Mouse (Mus musculus): ENCODE data around the gene Tmem237. TPM values are rescaled to one million over a fixed set of nuclear protein-coding genes. Genes with fewer than 3 reads are reported as not detected.

Gene Tmem237
- polyA plus RNA-seq, 1 experiment: 34.6 TPM

DNA sequence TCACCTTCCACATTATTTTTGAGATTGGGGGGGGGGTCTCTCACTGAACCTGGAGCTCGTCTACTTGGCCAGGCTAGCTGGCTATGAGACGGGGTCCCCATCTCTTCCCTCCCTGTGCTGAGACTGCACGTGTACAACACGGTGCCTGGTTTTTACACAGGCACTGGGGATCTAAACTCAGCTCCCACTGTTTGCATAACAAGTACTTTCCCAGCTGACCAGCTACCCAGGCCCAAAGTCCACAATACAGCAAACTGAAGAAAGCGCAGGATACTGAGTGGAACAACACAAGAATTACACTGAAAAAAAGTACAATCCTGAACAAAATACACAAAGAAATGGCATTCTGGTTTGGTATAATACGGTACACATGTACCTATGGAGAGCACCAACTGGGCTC, 18.1 kb downstream of the Tmem237 start:
- DNase-seq (ENCODE audit: extremely low spot score in 1 of 2, low spot score in 1 of 2): no peak

DNA sequence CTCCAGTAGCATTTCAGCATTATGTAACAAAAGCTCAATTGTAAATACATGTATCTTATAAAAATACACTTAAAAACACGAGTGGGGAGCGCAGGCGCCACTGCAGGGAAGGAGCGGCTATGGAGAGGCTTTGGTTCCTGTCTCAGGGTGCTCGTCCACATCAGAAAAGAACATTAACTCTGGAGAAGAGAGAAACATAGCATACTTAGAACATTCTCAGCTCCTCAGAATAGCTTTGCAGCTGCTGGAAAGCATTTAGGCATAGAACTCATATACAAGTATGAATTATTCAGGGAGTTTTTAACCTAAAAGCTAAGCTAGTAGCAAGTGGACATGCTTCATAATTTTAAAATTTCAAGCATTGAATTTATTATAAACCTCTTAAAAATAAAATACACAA, 19.2 kb downstream of the Tmem237 start:
- DNase-seq (ENCODE audit: extremely low spot score in 1 of 2, low spot score in 1 of 2): peak in 1 of 2 experiments; percentile 17

DNA sequence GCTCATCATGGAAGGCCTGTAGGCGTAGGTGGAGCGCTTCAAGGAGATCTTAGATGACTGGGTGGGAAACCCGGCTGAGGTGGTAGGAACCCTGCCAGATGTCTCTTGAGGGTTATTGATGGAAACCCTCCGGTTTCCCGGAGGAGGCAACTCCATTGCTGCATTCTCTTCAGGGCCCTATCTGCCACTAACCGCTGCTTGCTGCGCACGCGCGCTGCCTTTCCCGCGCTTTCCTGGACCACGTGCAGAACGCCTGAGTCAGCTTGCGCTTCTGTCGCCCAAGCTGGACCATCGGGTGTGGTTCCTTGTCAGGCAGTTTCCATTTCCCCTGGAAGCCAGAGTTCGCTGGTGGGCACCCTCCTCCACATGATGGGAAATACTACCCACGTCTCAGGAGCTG, 25.5 kb downstream of the Tmem237 start, which contains the start of gene C2cd6:
C2cd6 (minus strand) TSS at position 196 of the 400 bp plus-strand sequence.
- no peak for DNase-seq (ENCODE audit: extremely low spot score in 1 of 2, low spot score in 1 of 2)

DNA sequence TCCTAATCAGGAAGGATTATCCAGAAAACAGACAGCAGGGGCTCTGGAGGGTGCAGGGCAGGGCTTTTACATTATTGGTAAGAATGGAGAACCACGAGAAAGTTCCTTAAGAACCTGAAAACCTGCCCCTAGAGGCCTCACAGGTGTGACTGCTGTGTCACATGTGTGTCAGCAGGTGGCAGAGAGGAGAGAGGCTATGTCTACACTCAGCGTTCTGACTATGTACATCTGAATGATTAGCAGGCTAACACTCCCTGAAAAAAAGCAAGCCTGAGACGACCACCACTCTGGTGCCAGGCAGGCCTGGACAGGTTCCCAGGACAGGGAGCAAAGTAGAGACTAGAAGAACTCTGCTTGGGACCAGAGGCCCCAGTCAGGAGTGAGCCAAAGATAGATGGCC, 49.3 kb downstream of the Tmem237 start:
- DNase-seq (ENCODE audit: extremely low spot score in 1 of 2, low spot score in 1 of 2): no peak

DNA sequence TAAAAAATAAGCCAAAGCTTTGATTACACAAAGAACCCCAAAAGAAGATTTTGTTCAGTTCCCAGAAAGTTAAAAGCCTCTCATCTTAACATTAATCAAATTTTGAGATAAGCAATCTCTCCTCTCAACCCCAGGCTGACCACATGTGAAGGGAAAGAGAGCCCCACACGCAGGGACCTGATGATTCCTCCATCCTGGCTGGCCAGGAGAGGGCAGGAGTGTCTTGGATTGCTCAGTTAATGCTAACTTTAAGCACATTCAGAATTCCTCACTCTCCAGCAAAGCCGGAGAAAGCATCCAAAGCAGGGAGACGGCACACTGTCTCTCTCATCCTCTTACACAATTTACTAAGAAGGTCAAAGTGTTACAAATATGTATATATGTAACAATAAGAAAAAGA, 52.2 kb downstream of the Tmem237 start:
- DNase-seq (ENCODE audit: extremely low spot score in 1 of 2, low spot score in 1 of 2): peak in 1 of 2 experiments; percentile 43

DNA sequence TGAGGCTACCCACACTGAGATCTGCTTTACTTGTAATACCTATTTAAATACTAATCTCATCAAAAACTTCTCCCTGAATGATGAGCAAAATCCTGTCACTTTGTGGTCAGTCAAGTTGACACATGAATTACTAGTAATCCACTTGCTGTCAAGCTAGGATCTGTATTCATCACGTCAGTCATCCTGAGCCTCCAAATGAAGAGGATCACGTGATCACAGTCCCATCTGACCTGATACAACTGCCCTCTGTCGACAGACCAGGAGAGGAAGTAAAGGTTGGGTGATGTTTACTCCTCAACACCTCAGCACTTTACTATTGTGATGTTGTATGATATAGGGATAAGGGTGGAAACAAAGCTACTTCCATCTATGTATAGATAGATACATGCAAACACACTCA, 56.5 kb downstream of the Tmem237 start:
- DNase-seq (ENCODE audit: extremely low spot score in 1 of 2, low spot score in 1 of 2): no peak

DNA sequence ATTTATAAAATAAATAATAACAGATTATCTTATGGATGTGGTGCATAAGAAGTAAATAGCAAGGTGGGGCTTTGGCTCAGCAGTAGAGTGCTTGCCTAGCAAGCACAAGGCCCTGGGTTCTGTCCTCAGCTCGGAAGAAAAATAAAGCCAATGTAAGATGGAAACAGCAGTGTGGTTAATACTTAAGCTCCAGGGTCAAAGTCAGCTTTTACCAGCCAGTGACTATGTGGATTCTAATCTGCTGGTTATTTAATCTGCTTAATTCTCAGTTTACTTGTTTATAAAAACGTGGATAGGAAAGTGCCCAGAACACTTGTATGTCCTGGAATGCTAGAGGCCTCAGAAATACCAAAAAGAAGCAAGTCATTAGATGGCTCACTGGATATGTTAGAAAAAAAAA, 63.3 kb downstream of the Tmem237 start:
- DNase-seq (ENCODE audit: extremely low spot score in 1 of 2, low spot score in 1 of 2): no peak

DNA sequence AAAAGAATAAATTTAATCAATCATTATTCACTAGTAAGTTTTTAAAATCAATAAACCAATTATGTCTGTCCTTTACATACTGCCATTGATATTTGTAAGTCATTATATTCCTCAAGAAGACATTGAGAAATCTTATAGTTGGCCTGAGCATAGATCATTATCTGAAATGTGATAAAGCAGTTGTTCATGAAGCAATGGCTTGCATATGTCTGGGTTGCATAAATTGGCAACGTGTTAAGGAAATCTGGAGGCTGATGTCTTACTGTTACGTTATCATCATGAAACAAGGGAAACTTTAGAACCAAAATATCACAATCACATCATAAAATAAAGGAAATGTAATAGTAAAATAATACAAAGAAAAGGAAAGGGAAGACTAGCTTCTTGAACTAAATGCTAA, 68.9 kb downstream of the Tmem237 start:
- no peak for DNase-seq (ENCODE audit: extremely low spot score in 1 of 2, low spot score in 1 of 2)

Other genes with a start within 250 kb of the Tmem237 start
- gene Trak2, start 147.0 kb downstream of the Tmem237 start, polyA plus RNA-seq (2012; rRNA removed): 74.6 and 77.6 TPM in 2 replicates
- 30.6 and 35.1 TPM in 2 replicates for gene Stradb, start 146.9 kb downstream of the Tmem237 start, polyA plus RNA-seq (2012; rRNA removed)
- gene C2cd6, start 25.5 kb downstream of the Tmem237 start, polyA plus RNA-seq (2012; rRNA removed): not detected in 2 replicates
- gene Mpp4, start 43.0 kb upstream of the Tmem237 start, polyA plus RNA-seq (2012; rRNA removed): 1.5 and 2.5 TPM in 2 replicates
- 12.2 and 14.5 TPM in 2 replicates for gene Als2, start 116.8 kb upstream of the Tmem237 start, polyA plus RNA-seq (2012; rRNA removed)
- 0.50 and 0.67 TPM in 2 replicates for gene Cdk15, start 136.5 kb upstream of the Tmem237 start, polyA plus RNA-seq (2012; rRNA removed)

Measured in frontal cortex, adult 2 months (tissue).